Mouse (Mus musculus) lung, postnatal 0 days (tissue): ENCODE data around the gene Greb1.

ENCODE experiments used
- CTCF ChIP-seq: IDR thresholded peaks from 2 replicates; pipeline ENCODE4 v1.5.1; 2016; ENCODE audit warnings: antibody characterized with exemption, mild to moderate bottlenecking
- EP300 ChIP-seq: IDR thresholded peaks from 2 replicates; pipeline ENCODE4 v1.6.1; 2016; ENCODE audit warnings: antibody characterized with exemption, mild to moderate bottlenecking, control low read depth

DNA sequence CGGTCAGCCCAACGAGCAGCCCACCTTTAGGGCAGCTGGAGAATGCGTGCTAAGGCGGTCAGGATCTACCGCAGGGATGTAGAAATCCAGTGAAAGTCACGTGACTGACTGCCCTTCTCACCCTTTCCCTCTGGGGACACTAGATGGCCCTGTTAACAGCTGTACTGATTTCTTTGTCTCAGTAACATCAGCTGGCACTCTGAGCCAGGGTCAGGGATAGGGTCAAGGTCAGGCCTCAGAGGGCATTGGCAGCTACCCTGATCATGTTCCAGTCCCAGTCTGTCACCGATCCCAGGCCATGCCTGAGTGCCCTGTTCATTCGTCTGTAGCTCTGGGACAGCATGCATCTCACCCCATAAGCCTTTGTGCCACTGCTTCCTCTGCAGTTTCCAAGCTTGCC is 66.7 kb downstream of the Greb1 start:
- TF ChIP-seq CTCF = no peak
- TF ChIP-seq EP300 = no peak
